Comparison of ENCODE assay signal across 30 mouse cellular contexts in genomic region chr19:25422096-25422495, GRCm38 (mm10).
DNase-seq lines count a peak whose midpoint lies in the region; ATAC-seq and TF ChIP-seq lines count a peak whose summit lies in the region.
"Had no signal": no experiment of that assay in that cellular context is flagged by ENCODE, and none has a peak within 500 bp of the region (broad histone marks: within the 10 kb centered on the region; RNA-seq: fewer than 3 reads in every experiment).

No protein-coding gene starts in this region.

- no peak for DNase-seq in heart, postnatal 36 days
- DNase-seq in heart, postnatal 0 days (ENCODE audit: low spot score), result no peak
- no peak for DNase-seq in heart, adult 9 months (ENCODE audit: low spot score in 2 of 2)
- peak; percentile 82 to 89 for DNase-seq in kidney, adult 8-10 months
- peak; percentile 73 to 94 for DNase-seq in kidney, postnatal 25 days
- DNase-seq in hindbrain, embryonic 14.5 days (ENCODE audit: low spot score), result no peak
- DNase-seq: adrenal gland, adult 8-10 months; cerebellum, adult 2 months; cerebellum, postnatal 14 days; forebrain, postnatal 0 days; gastrocnemius, postnatal 14 days; liver, postnatal 0 days; lung, postnatal 36 days; right cerebral cortex, adult 18-20 months; spleen, adult 18-20 months; thymus, adult 18-20 months; thymus, postnatal 36 days had no signal

- peaks cover 41% of the 10 kb centered on the region for H3K4me1 ChIP-seq in heart, embryonic 11.5 days (ENCODE audit: control insufficient read depth, insufficient read depth, low read length)
- peaks cover 26% of the 10 kb centered on the region for H3K4me1 ChIP-seq in heart, postnatal 0 days (ENCODE audit: control insufficient read depth, insufficient read depth)
- no peaks in the 10 kb centered on the region for H3K4me1 ChIP-seq in hindbrain, embryonic 14.5 days (replicated peaks; ENCODE audit: control insufficient read depth, insufficient read depth, low read length)
- H3K4me1 ChIP-seq: hindbrain, embryonic 12.5 days; liver, embryonic 12.5 days; neural tube, embryonic 12.5 days had no signal

- no peak for TF ChIP-seq CTCF in heart, postnatal 0 days (IDR thresholded peaks at IDR 0.05; ENCODE audit: low read depth)

- H3K27ac ChIP-seq in heart, embryonic 11.5 days (ENCODE audit: low read depth, low read length), result 0 out of 2 replicates have a peak overlapping the region, but pooled peaks have one; percentile 10
- 0 out of 2 replicates have a peak overlapping the region, but pooled peaks have one; percentile 26 for H3K27ac ChIP-seq in heart, postnatal 0 days (ENCODE audit: low read depth)
- no peak overlapping the region for H3K27ac ChIP-seq in hindbrain, embryonic 14.5 days
- H3K27ac ChIP-seq: forebrain, embryonic 12.5 days; hindbrain, embryonic 12.5 days; left cerebral cortex, adult 2 months; limb, embryonic 12.5 days; liver, embryonic 12.5 days; neural tube, embryonic 12.5 days; stomach, postnatal 0 days had no signal

- no peak overlapping the region for H3K4me2 ChIP-seq in heart, embryonic 11.5 days
- no peak overlapping the region for H3K4me2 ChIP-seq in heart, postnatal 0 days (ENCODE audit: low read depth, low read length)
- H3K4me2 ChIP-seq in hindbrain, embryonic 14.5 days (replicated peaks), result no peak overlapping the region
- H3K4me2 ChIP-seq: forebrain, embryonic 12.5 days; hindbrain, embryonic 12.5 days; limb, embryonic 12.5 days; liver, embryonic 12.5 days; midbrain, embryonic 11.5 days; neural tube, embryonic 12.5 days had no signal

- H3K4me3 ChIP-seq in heart, embryonic 11.5 days (ENCODE audit: low read depth, low read length), result no peak overlapping the region
- no peak overlapping the region for H3K4me3 ChIP-seq in heart, postnatal 0 days (ENCODE audit: low read depth, low read length)
- no peak overlapping the region for H3K4me3 ChIP-seq in hindbrain, embryonic 14.5 days (replicated peaks; ENCODE audit: low read length)
- H3K4me3 ChIP-seq: erythroblast, embryonic 14.5 days; forebrain, embryonic 12.5 days; hindbrain, embryonic 12.5 days; left cerebral cortex, adult 2 months; limb, embryonic 12.5 days; liver, embryonic 12.5 days; neural tube, embryonic 12.5 days had no signal

- WGBS in heart, embryonic 11.5 days (ENCODE audit: insufficient replicate concordance), result 56% methylated on average over 7 of the region's 7 CpGs
- 67% methylated on average over 7 of the region's 7 CpGs for WGBS in heart, postnatal 0 days
- 94% methylated on average over 7 of the region's 7 CpGs for WGBS in hindbrain, embryonic 14.5 days

- peaks cover 11% of the 10 kb centered on the region for H3K36me3 ChIP-seq in heart, embryonic 11.5 days (ENCODE audit: control insufficient read depth, insufficient read depth, low read length)
- H3K36me3 ChIP-seq in heart, postnatal 0 days (replicated peaks; ENCODE audit: control insufficient read depth, insufficient read depth, low read length), result peaks cover 29% of the 10 kb centered on the region
- no peaks in the 10 kb centered on the region for H3K36me3 ChIP-seq in hindbrain, embryonic 14.5 days (replicated peaks; ENCODE audit: control insufficient read depth, insufficient read depth)
- H3K36me3 ChIP-seq: forebrain, embryonic 12.5 days; G1E; neural tube, embryonic 12.5 days had no signal

- ATAC-seq in heart, embryonic 11.5 days (replicated peaks; ENCODE audit: insufficient number of reproducible peaks, low FRiP score, low TSS enrichment), result no peak
- ATAC-seq in heart, postnatal 0 days (ENCODE audit: insufficient read depth, low read depth), result no peak
- ATAC-seq in hindbrain, embryonic 14.5 days (ENCODE audit: low FRiP score), result no peak
- ATAC-seq: forebrain, postnatal 0 days; intestine, postnatal 0 days; liver, embryonic 12.5 days; liver, postnatal 0 days; midbrain, embryonic 16.5 days had no signal

- intact Hi-C loops in heart, postnatal 36 days (cut with DNase I), result no loop called here

- H3K9me3 ChIP-seq in heart, embryonic 11.5 days (replicated peaks; ENCODE audit: control insufficient read depth, low read length), result no peaks in the 10 kb centered on the region
- H3K9me3 ChIP-seq in heart, postnatal 0 days (replicated peaks; ENCODE audit: control insufficient read depth, low read length), result no peaks in the 10 kb centered on the region
- no peaks in the 10 kb centered on the region for H3K9me3 ChIP-seq in hindbrain, embryonic 14.5 days (ENCODE audit: control insufficient read depth, low read length)
- H3K9me3 ChIP-seq: forebrain, embryonic 12.5 days; hindbrain, embryonic 12.5 days; limb, embryonic 12.5 days; liver, embryonic 12.5 days; neural tube, embryonic 12.5 days had no signal

- no peak overlapping the region for H3K9ac ChIP-seq in heart, embryonic 11.5 days (ENCODE audit: low read depth, low read length)
- no peak overlapping the region for H3K9ac ChIP-seq in heart, postnatal 0 days (replicated peaks; ENCODE audit: low read depth, low read length)
- H3K9ac ChIP-seq in hindbrain, embryonic 14.5 days, result no peak overlapping the region
- H3K9ac ChIP-seq: forebrain, embryonic 12.5 days; forebrain, postnatal 0 days; hindbrain, embryonic 12.5 days; limb, embryonic 12.5 days; liver, embryonic 12.5 days; liver, postnatal 0 days; neural tube, embryonic 12.5 days had no signal

- TF ChIP-seq EP300 in heart, postnatal 0 days (IDR thresholded peaks at IDR 0.05; ENCODE audit: low read depth), result no peak

- no peaks in the 10 kb centered on the region for H3K27me3 ChIP-seq in heart, embryonic 11.5 days (ENCODE audit: control insufficient read depth, insufficient read depth, low read length)
- no peaks in the 10 kb centered on the region for H3K27me3 ChIP-seq in heart, postnatal 0 days (ENCODE audit: control insufficient read depth, insufficient read depth, low read length)
- no peaks in the 10 kb centered on the region for H3K27me3 ChIP-seq in hindbrain, embryonic 14.5 days (ENCODE audit: control insufficient read depth, insufficient read depth, low read length)
- H3K27me3 ChIP-seq: forebrain, embryonic 12.5 days; hindbrain, embryonic 12.5 days; limb, embryonic 12.5 days; neural tube, embryonic 12.5 days had no signal

Comparison
In these comparisons a context has a peak if more than half of its experiments do, and no peak if none do; other contexts are left out.
1. DNase-seq: peak in kidney, adult 8-10 months (2 of 2) and kidney, postnatal 25 days (2 of 2); none in heart, postnatal 36 days (0 of 2), heart, postnatal 0 days (single experiment), heart, adult 9 months (0 of 2) and hindbrain, embryonic 14.5 days (single experiment).